In genomic region chr14:96517727-96518126, GRCm38 (mm10) we compare ENCODE assay signal across 9 mouse cellular contexts. TPM values are rescaled to one million over a fixed set of nuclear protein-coding genes. Genes with fewer than 3 reads are reported as not detected.
DNase-seq lines count a peak whose midpoint lies in the region; ATAC-seq lines count a peak whose summit lies in the region.
"Had no signal": no experiment of that assay in that cellular context is flagged by ENCODE, and none has a peak within 500 bp of the region (broad histone marks: within the 10 kb centered on the region; RNA-seq: fewer than 3 reads in every experiment).

No protein-coding gene starts in this region.

- H3K4me1 ChIP-seq in kidney, embryonic 16.5 days (ENCODE audit: insufficient read depth, low read length): peaks cover 16% of the 10 kb centered on the region
- peaks cover 2% of the 10 kb centered on the region; the same call in 1 of the 2 replicates for H3K4me1 ChIP-seq in hindbrain, embryonic 11.5 days (replicated peaks; ENCODE audit: control insufficient read depth, insufficient read depth, low read length)
- H3K4me1 ChIP-seq in midbrain, embryonic 16.5 days (ENCODE audit: control insufficient read depth, insufficient read depth, low read length): peaks cover 6% of the 10 kb centered on the region

- no peak for ATAC-seq in kidney, embryonic 16.5 days (ENCODE audit: low FRiP score, low TSS enrichment)
- peak; percentile 59 for ATAC-seq in hindbrain, embryonic 11.5 days (ENCODE audit: low FRiP score)
- peak; percentile 23 for ATAC-seq in midbrain, embryonic 16.5 days

- H3K9ac ChIP-seq in kidney, embryonic 16.5 days (replicated peaks; ENCODE audit: low read length): peak overlapping the region; percentile 47; the same call in 1 of the 2 replicates
- peak overlapping the region; percentile 64 for H3K9ac ChIP-seq in hindbrain, embryonic 11.5 days (ENCODE audit: low read depth, low read length)
- peak overlapping the region; percentile 87 for H3K9ac ChIP-seq in midbrain, embryonic 16.5 days (ENCODE audit: low read depth, low read length)

- 8% methylated on average over 9 of the region's 9 CpGs for WGBS in kidney, embryonic 16.5 days
- 13% methylated on average over 8 of the region's 9 CpGs for WGBS in hindbrain, embryonic 11.5 days
- 6% methylated on average over 9 of the region's 9 CpGs for WGBS in midbrain, embryonic 16.5 days

- peaks cover 28% of the 10 kb centered on the region for H3K27me3 ChIP-seq in kidney, embryonic 16.5 days (ENCODE audit: insufficient read depth, low read length)
- H3K27me3 ChIP-seq in hindbrain, embryonic 11.5 days (ENCODE audit: control insufficient read depth, insufficient read depth, low read length): no peaks in the 10 kb centered on the region
- no peaks in the 10 kb centered on the region for H3K27me3 ChIP-seq in midbrain, embryonic 16.5 days (ENCODE audit: control insufficient read depth, insufficient read depth, low read depth, low read length)

- H3K4me3 ChIP-seq in kidney, embryonic 16.5 days (ENCODE audit: low read length): peak overlapping the region; percentile 47
- peak overlapping the region; percentile 58 for H3K4me3 ChIP-seq in hindbrain, embryonic 11.5 days (ENCODE audit: low read depth, low read length)
- peak overlapping the region; percentile 56 for H3K4me3 ChIP-seq in midbrain, embryonic 16.5 days (ENCODE audit: low read depth, low read length)

- no peak overlapping the region for H3K27ac ChIP-seq in kidney, embryonic 16.5 days (ENCODE audit: low read length)
- no peak overlapping the region for H3K27ac ChIP-seq in hindbrain, embryonic 11.5 days (ENCODE audit: low read depth, low read length)
- H3K27ac ChIP-seq in midbrain, embryonic 16.5 days (ENCODE audit: low read length): peak overlapping the region; percentile 85

- H3K9me3 ChIP-seq in kidney, embryonic 16.5 days (ENCODE audit: low read length): no peaks in the 10 kb centered on the region
- H3K9me3 ChIP-seq in hindbrain, embryonic 11.5 days (ENCODE audit: control insufficient read depth, low read length): no peaks in the 10 kb centered on the region
- no peaks in the 10 kb centered on the region for H3K9me3 ChIP-seq in midbrain, embryonic 16.5 days (replicated peaks; ENCODE audit: control insufficient read depth, low read length, poor library complexity, severe bottlenecking)

- no peak for DNase-seq in kidney, adult 11 months
- DNase-seq in embryo, embryonic 11 days: peak; percentile 7
- DNase-seq in hindbrain, embryonic 11.5 days (ENCODE audit: low spot score): no peak
- no peak for DNase-seq in spleen, adult 18-20 months
- DNase-seq in cerebellum, postnatal 4 days (ENCODE audit: low spot score in 2 of 2): no peak
- DNase-seq in kidney, postnatal 25 days: no peak
- DNase-seq: layer of hippocampus, adult 9-11 months had no signal

- no peaks in the 10 kb centered on the region for H3K36me3 ChIP-seq in kidney, embryonic 16.5 days (ENCODE audit: insufficient read depth, low read length)
- no peaks in the 10 kb centered on the region for H3K36me3 ChIP-seq in hindbrain, embryonic 11.5 days (ENCODE audit: control insufficient read depth, insufficient read depth, low read length)
- no peaks in the 10 kb centered on the region for H3K36me3 ChIP-seq in midbrain, embryonic 16.5 days (ENCODE audit: control insufficient read depth, insufficient read depth, low read length)

- peak overlapping the region; percentile 81 for H3K4me2 ChIP-seq in kidney, embryonic 16.5 days (replicated peaks; ENCODE audit: low read depth, low read length)
- H3K4me2 ChIP-seq in hindbrain, embryonic 11.5 days (replicated peaks; ENCODE audit: low read depth, low read length): peak overlapping the region; percentile 98
- H3K4me2 ChIP-seq in midbrain, embryonic 16.5 days (ENCODE audit: low read length): peak overlapping the region; percentile 88

RNA-seq across cellular contexts. Expression of gene Klhl1, which starts 1.2 kb away (rescaled TPM):
- polyA plus RNA-seq in kidney, embryonic 16.5 days (2015; fragmentation: Nextera tagmentation; extraction: Ambion mirVana): not detected in 2 replicates
- polyA plus RNA-seq in hindbrain, embryonic 11.5 days (2014; fragmentation: Nextera tagmentation; extraction: Ambion mirVana): 1.4 and 2.3 TPM in 2 replicates
- polyA plus RNA-seq in midbrain, embryonic 16.5 days (2015; fragmentation: Nextera tagmentation; extraction: Ambion mirVana): 13.7 and 15.3 TPM in 2 replicates
